Mouse (Mus musculus) heart, adult 8-10 months (tissue): ENCODE measurements at regions not wholly inside any gene's neighbourhood (a gene's known extent, or its start where the extent isn't known, plus 50 kb on each side); places are given as distances from the start of the nearest gene placed in this dataset.

ENCODE experiments used
- DNase-seq: peaks from one replicate; pipeline ENCODE4 v3.0.0; 2022; ENCODE audit warnings: low spot score

GRCm38 (mm10) chr14:8952853-8953397 lies 286.9 kb upstream of the 4930452B06Rik start:
- peak; percentile 20 for DNase-seq

DNA sequence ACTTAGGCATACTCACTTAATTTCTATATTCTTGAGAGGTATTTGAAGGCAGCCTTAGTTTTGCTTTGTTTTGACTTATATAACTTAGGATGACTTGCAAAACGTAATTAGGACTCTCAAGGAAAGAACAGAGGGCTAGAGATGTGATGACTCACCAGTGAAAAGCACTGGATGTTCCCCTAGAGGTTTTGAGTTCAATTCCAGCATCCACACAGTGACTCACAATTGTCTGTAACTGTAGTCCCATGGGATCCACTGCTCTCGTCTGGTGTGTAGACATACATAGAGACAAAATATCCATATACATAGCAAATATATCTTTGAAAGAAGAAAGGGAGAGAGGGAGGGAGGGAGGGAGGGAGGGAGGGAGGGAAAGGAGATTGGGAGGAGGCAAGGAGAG lies 282.7 kb upstream of the 4930452B06Rik start:
- DNase-seq = no peak

DNA sequence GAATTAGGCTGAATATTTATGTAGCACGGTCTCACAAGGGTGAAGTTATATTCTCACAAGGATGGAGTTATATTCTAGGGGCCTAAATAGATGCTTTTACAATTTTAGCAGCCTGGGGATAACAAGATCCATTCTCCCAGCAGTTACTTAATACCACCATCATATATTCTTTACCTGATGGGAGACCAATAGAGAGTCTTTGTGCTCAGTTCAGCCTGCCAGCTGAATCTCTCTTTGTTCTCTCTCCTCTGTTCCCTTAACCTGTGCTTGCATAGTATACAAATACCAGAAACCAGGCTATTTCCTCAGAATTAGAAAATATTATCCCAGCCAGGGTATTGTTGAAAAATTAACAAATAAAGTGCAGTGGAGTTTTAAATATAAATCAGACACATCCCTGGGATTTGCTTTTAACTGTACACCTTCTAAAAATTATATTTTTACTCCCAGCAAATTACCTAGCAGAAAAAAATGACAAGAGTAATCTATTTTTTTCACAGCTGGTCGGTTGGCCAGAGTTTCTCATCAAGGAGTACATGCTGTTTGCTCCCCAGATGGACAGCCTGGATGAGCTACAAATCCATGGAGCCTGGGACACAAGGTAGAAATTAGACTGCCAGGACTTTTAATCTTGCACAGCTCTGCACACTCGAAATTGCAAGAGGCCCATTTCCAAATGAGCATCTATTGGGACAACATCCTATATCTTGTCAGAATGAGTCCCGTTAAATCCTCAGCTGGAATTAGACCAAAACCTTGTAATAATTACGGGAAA lies 281.0 kb upstream of the 4930452B06Rik start:
- DNase-seq = no peak

- DNase-seq = peak; percentile 53
Observed at GRCm38 (mm10) chr14:8935121-8935520, 269.1 kb upstream of the 4930452B06Rik start.
